Mouse (Mus musculus) limb, embryonic 15.5 days (tissue): ENCODE data around the gene Mfsd4a. TPM values are rescaled to one million over a fixed set of nuclear protein-coding genes. Genes with fewer than 3 reads are reported as not detected.

ENCODE experiments used
- ATAC-seq: fragments of 200-750 bp; cut with Nextera tagmentation; 2 replicates; pipeline ENCODE4 v1.8.0; 2017; ENCODE audit warnings: low read depth, moderate TSS enrichment; ENCODE audit not compliant: insufficient number of reproducible peaks, low FRiP score, low TSS enrichment
- H3K27ac ChIP-seq: fragments of 300-500 bp; sonication (generic); 2 replicates; pipeline ENCODE4 v1.5.1; 2015; ENCODE audit warnings: moderate library complexity, mild to moderate bottlenecking, inconsistent platforms
- H3K27me3 ChIP-seq: fragments of 300-500 bp; sonication (generic); 2 replicates; pipeline ENCODE4 v1.6.1; 2015; ENCODE audit warnings: inconsistent platforms
- H3K36me3 ChIP-seq: fragments of 300-500 bp; sonication (generic); 2 replicates; pipeline ENCODE4 v1.6.1; 2015; ENCODE audit warnings: inconsistent platforms
- H3K4me1 ChIP-seq: fragments of 300-500 bp; sonication (generic); 2 replicates; pipeline ENCODE4 v1.6.1; 2015; ENCODE audit warnings: inconsistent platforms
- H3K4me2 ChIP-seq: fragments of 300-500 bp; sonication (generic); 2 replicates; pipeline ENCODE4 v1.6.1; 2015; ENCODE audit warnings: mild to moderate bottlenecking, inconsistent platforms
- H3K4me3 ChIP-seq: fragments of 300-500 bp; sonication (generic); 2 replicates; pipeline ENCODE4 v1.5.1; 2015; ENCODE audit warnings: mild to moderate bottlenecking, inconsistent platforms
- H3K9ac ChIP-seq: fragments of 300-500 bp; sonication (generic); 2 replicates; pipeline ENCODE4 v1.6.1; 2015; ENCODE audit warnings: inconsistent platforms
- H3K9me3 ChIP-seq: fragments of 300-500 bp; sonication (generic); 2 replicates; pipeline ENCODE4 v1.6.1; 2016; ENCODE audit warnings: inconsistent platforms
- WGBS: fragments of 180-500 bp; shearing (Covaris S2); methylation state at CpG from one replicate; pipeline ENCODE4 v1.1.7; 2015; 5-methylcytosine and 5-hydroxymethylcytosine counted together
- polyA plus RNA-seq: library from polyadenylated mRNA; unstranded; fragments of >200 nt; fragmentation: Nextera tagmentation; extraction: Ambion mirVana; gene quantifications from 2 replicates; pipeline ENCODE4 v1.2.1, GENCODE M21; 2015

Gene Mfsd4a
- polyA plus RNA-seq, 1 experiment from 2014 or later, result 14.7 TPM

GRCm38 (mm10) chr1:132095356-132096004 lies 27.6 kb upstream of the Mfsd4a start:
- H3K27me3 ChIP-seq, result no peaks in the 10 kb centered on the region
- H3K9me3 ChIP-seq, result no peaks in the 10 kb centered on the region
- no peaks in the 10 kb centered on the region for H3K4me1 ChIP-seq
- no peak overlapping the region for H3K27ac ChIP-seq
- no peak overlapping the region for H3K9ac ChIP-seq
- H3K4me2 ChIP-seq, result no peak overlapping the region
- no peak for ATAC-seq
- no peaks in the 10 kb centered on the region for H3K36me3 ChIP-seq
- H3K4me3 ChIP-seq, result no peak overlapping the region
- 67% methylated on average over 11 of the region's 11 CpGs for WGBS

GRCm38 (mm10) chr1:132093269-132093668 lies 25.4 kb upstream of the Mfsd4a start:
- Histone ChIP-seq H3K4me3 (no peak overlapping the region), H3K4me2 (no peak overlapping the region), H3K27me3 (no peaks in the 10 kb centered on the region), H3K36me3 (no peaks in the 10 kb centered on the region), H3K9ac (no peak overlapping the region), H3K27ac (no peak overlapping the region), H3K4me1 (no peaks in the 10 kb centered on the region), H3K9me3 (no peaks in the 10 kb centered on the region)
- WGBS, result 83% methylated on average over 4 of the region's 4 CpGs
- no peak for ATAC-seq

- no peak overlapping the region for H3K4me2 ChIP-seq
- no peak overlapping the region for H3K4me3 ChIP-seq
- no peak overlapping the region for H3K27ac ChIP-seq
- ATAC-seq, result no peak
- no peak overlapping the region for H3K9ac ChIP-seq
- H3K9me3 ChIP-seq, result no peaks in the 10 kb centered on the region
- no peaks in the 10 kb centered on the region for H3K4me1 ChIP-seq
- WGBS, result 85% methylated on average over 4 of the region's 4 CpGs
- H3K36me3 ChIP-seq, result no peaks in the 10 kb centered on the region
- H3K27me3 ChIP-seq, result no peaks in the 10 kb centered on the region
These were observed 22.4 kb upstream of the Mfsd4a start for GRCm38 (mm10) chr1:132090266-132090665.

GRCm38 (mm10) chr1:132089767-132090166 lies 21.9 kb upstream of the Mfsd4a start:
- Histone ChIP-seq H3K9ac (no peak overlapping the region), H3K9me3 (no peaks in the 10 kb centered on the region), H3K4me3 (no peak overlapping the region), H3K4me2 (no peak overlapping the region), H3K27me3 (no peaks in the 10 kb centered on the region), H3K36me3 (no peaks in the 10 kb centered on the region), H3K4me1 (no peaks in the 10 kb centered on the region), H3K27ac (no peak overlapping the region)
- ATAC-seq, result no peak
- 75% methylated on average over 6 of the region's 6 CpGs for WGBS

- Histone ChIP-seq H3K9ac (no peak overlapping the region), H3K4me3 (no peak overlapping the region), H3K27me3 (no peaks in the 10 kb centered on the region), H3K4me2 (no peak overlapping the region), H3K36me3 (no peaks in the 10 kb centered on the region), H3K9me3 (no peaks in the 10 kb centered on the region), H3K27ac (no peak overlapping the region), H3K4me1 (no peaks in the 10 kb centered on the region)
- 77% methylated on average over 5 of the region's 5 CpGs for WGBS
- ATAC-seq, result no peak
These were observed 20.4 kb upstream of the Mfsd4a start for GRCm38 (mm10) chr1:132088181-132088671.

GRCm38 (mm10) chr1:132085181-132086049 lies 17.6 kb upstream of the Mfsd4a start:
- Histone ChIP-seq H3K4me2 (no peak overlapping the region), H3K36me3 (no peaks in the 10 kb centered on the region), H3K4me3 (no peak overlapping the region), H3K27me3 (no peaks in the 10 kb centered on the region), H3K4me1 (no peaks in the 10 kb centered on the region), H3K27ac (no peak overlapping the region), H3K9ac (no peak overlapping the region), H3K9me3 (no peaks in the 10 kb centered on the region)
- WGBS, result 42% methylated on average over 7 of the region's 7 CpGs
- ATAC-seq, result no peak

GRCm38 (mm10) chr1:132078413-132078812 lies 10.6 kb upstream of the Mfsd4a start:
- 89% methylated on average over 2 of the region's 2 CpGs for WGBS
- no peak overlapping the region for H3K9ac ChIP-seq
- no peak for ATAC-seq

GRCm38 (mm10) chr1:132075576-132075975 lies 7.7 kb upstream of the Mfsd4a start:
- 83% methylated on average over 10 of the region's 10 CpGs for WGBS
- no peak overlapping the region for H3K9ac ChIP-seq
- no peak for ATAC-seq

More at GRCm38 (mm10) chr1:132078413-132078812, 10.6 kb upstream of the Mfsd4a start:
- Histone ChIP-seq H3K36me3 (no peaks in the 10 kb centered on the region), H3K9me3 (no peaks in the 10 kb centered on the region), H3K4me3 (no peak overlapping the region), H3K27ac (no peak overlapping the region), H3K27me3 (no peaks in the 10 kb centered on the region), H3K4me2 (no peak overlapping the region), H3K4me1 (no peaks in the 10 kb centered on the region)

GRCm38 (mm10) chr1:132070659-132071058 lies 2.8 kb upstream of the Mfsd4a start:
- Histone ChIP-seq H3K36me3 (no peaks in the 10 kb centered on the region), H3K9me3 (no peaks in the 10 kb centered on the region), H3K4me2 (no peak overlapping the region), H3K27me3 (peaks cover 40% of the 10 kb centered on the region), H3K27ac (no peak overlapping the region), H3K4me3 (no peak overlapping the region), H3K4me1 (peaks cover 16% of the 10 kb centered on the region), H3K9ac (no peak overlapping the region)
- no peak for ATAC-seq
- WGBS, result 39% methylated on average over 3 of the region's 3 CpGs

More at GRCm38 (mm10) chr1:132075576-132075975, 7.7 kb upstream of the Mfsd4a start:
- H3K36me3 ChIP-seq, result no peaks in the 10 kb centered on the region
- peaks cover 4% of the 10 kb centered on the region; the same call in 1 of the 2 replicates for H3K4me1 ChIP-seq
- no peaks in the 10 kb centered on the region for H3K27me3 ChIP-seq
- no peaks in the 10 kb centered on the region for H3K9me3 ChIP-seq
- H3K27ac ChIP-seq, result no peak overlapping the region
- no peak overlapping the region for H3K4me3 ChIP-seq
- H3K4me2 ChIP-seq, result no peak overlapping the region

- H3K9me3 ChIP-seq, result no peaks in the 10 kb centered on the region
- no peak overlapping the region for H3K9ac ChIP-seq
- peaks cover 50% of the 10 kb centered on the region for H3K27me3 ChIP-seq
- H3K4me3 ChIP-seq, result no peak overlapping the region
- ATAC-seq, result no peak
- H3K4me2 ChIP-seq, result no peak overlapping the region
- H3K36me3 ChIP-seq, result no peaks in the 10 kb centered on the region
- H3K27ac ChIP-seq, result no peak overlapping the region
- 83% methylated on average over 8 of the region's 8 CpGs for WGBS
- H3K4me1 ChIP-seq, result peaks cover 16% of the 10 kb centered on the region
These were observed 1.6 kb upstream of the Mfsd4a start for GRCm38 (mm10) chr1:132069436-132069835.

- Histone ChIP-seq H3K27ac (no peak overlapping the region), H3K4me2 (no peak overlapping the region), H3K27me3 (peaks cover 50% of the 10 kb centered on the region), H3K36me3 (no peaks in the 10 kb centered on the region), H3K4me1 (peaks cover 12% of the 10 kb centered on the region), H3K4me3 (no peak overlapping the region), H3K9me3 (no peaks in the 10 kb centered on the region), H3K9ac (no peak overlapping the region)
- 77% methylated on average over 8 of the region's 8 CpGs for WGBS
- ATAC-seq, result no peak
These were observed 2.2 kb downstream of the Mfsd4a start for GRCm38 (mm10) chr1:132065475-132066172.

- Histone ChIP-seq H3K27me3 (peaks cover 50% of the 10 kb centered on the region), H3K4me1 (peaks cover 10% of the 10 kb centered on the region), H3K9me3 (no peaks in the 10 kb centered on the region), H3K27ac (no peak overlapping the region), H3K36me3 (no peaks in the 10 kb centered on the region), H3K4me3 (no peak overlapping the region), H3K4me2 (no peak overlapping the region), H3K9ac (no peak overlapping the region)
- WGBS, result 50% methylated on average over 1 of the region's 1 CpGs
- ATAC-seq, result no peak
These were observed 2.9 kb downstream of the Mfsd4a start for GRCm38 (mm10) chr1:132065001-132065400.
